Mouse (Mus musculus): Measurements from ENCODE around the gene Cpe.

Gene Cpe

DNA sequence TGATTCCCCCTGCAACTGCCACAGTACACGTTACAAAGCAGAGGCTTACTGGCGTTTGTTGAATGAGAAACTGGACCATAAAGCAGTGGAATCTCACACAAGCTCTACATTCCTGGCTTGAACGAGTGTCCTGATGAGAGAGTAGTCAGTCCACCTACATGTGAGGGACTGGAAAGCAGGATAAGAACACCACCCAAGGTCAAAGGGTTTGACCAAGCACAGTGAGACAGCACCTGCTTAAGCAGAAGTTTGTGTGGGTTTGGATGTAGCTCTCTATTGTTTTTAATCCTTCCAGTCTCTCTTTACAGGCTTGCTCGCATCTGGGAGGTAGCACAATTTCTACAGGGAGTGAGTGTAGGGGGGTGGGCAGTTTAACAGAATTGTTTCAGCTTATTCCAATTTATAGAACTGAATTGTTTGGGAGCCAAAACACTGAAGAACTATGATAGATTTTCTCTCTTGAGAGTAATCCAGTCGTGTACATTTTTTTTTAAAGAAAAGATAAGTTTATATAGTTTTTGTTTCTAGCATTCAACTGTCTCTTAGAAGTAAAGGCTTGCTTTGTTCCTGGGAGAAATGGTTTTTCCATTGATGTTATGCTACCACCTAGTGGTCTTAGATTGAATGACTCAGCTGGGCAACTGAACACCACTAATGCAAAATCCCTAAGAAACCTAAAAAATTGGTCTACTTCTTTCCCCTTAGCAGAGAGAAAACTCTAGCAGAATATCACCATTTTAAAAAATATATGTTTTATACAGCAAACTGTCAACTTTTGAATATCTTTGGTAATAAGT lies 144.6 kb downstream of the Cpe start:
- peak; percentile 28 for DNase-seq (ENCODE audit: low read depth, low spot score)

DNA sequence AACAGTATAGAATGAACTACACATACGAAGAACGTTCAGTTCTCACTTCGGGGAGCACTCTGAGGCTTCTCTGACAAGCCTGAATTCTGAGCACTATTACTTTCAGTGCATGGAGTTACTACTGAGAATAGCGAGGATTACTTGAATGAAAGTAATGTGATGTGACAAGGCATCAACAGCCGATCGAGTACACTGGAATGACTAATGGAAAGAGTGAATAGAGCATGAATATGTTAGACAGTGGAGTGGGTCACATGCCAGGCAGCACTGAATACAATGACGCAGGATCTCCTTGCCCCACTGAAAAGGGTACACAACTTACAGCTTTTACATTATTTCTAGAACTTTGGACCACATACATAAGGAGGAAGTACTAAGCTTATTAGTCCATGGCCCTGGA lies 149.4 kb downstream of the Cpe start:
- no peak for DNase-seq (ENCODE audit: low read depth, low spot score)

All from WW6 (cell line).